Mouse (Mus musculus) heart, adult 8-10 months (tissue): ENCODE measurements around the gene Pgm1. TPM values are rescaled to one million over a fixed set of nuclear protein-coding genes. Genes with fewer than 3 reads are reported as not detected.

Source experiments
- DNase-seq: peaks from one replicate; pipeline ENCODE4 v3.0.0; 2022; ENCODE audit warnings: low spot score
- total RNA-seq, 4 experiments: library from RNA; stranded (reverse); gene quantifications; 2 replicates each; pipeline ENCODE4 v1.2.4; 2022

The Pgm1 gene
- 100 to 1,000 TPM; 215 to 256 (median 242) TPM for total RNA-seq

- peak; percentile 91 for DNase-seq
These were observed at the start of gene Pgm1 for GRCm38 (mm10) chr4:99929149-99929612. Gene Pgm1, plus strand, starts transcription at chr4:99929414.

DNA sequence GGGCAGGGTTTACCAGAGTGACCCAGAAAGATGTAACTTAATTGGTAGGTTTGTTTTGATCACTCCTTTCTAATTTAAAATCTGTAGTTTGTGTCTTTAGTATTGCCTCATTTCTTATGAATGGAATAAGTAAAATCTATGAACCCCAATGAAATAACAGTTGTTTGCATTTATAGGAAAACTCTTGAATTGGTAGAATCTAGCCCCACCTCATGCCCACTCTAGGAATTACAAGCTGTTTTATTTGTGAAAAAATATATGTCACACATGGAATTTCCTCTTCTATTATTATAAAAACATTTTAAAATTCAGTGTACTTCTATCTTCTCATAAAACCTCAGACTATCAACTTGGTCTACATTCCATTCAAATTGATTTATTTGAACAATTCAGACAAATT lies 47.3 kb upstream of the Pgm1 start:
- DNase-seq: peak; percentile 9

DNA sequence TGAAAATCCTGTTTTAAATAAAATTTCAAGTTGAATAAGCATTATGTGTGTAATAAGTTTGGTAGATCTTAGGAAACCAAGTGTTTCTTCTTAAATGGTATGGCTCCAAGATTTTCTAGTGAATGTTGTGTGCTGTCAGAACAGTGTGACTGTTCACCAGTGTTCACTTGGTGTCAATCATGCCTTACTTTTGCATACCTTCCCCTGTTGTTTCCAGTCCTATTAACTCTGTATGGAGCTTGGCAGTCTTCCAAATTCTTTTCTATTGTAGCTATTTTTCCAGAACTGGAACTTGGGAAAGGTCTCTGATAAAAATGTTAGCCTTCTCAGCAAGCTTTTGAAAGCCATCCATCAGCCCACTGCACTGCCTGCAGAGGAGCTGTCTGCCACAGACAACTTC lies 46.8 kb upstream of the Pgm1 start:
- no peak for DNase-seq

DNA sequence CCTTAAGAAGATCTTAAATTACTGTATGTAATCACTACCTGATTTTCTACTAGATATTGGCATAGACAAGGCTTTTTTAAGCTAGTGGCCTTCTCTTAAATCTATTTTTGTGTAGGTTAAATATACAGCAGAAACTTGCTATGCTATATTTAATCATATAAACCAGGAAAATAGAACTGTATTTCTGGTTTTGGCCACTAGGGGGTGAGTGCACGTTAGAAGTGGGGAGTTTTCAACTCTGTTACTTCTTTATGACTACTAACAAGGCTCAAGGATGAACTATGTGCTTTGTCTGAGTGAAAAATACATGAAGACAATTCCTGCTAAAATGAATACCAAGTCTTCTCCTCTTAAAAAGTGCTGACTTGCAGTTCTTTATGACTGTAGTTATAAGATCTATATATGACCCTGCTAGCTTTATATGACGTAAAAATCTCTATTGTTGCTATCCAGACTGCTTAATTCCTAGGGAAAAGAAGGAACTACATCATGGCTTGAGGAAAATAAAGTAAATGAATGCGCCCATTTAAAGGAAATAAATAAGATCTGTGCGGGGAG lies 15.2 kb upstream of the Pgm1 start:
- DNase-seq: no peak

GRCm38 (mm10) chr4:99926380-99926779 lies 2.8 kb upstream of the Pgm1 start:
- DNase-seq: no peak

DNA sequence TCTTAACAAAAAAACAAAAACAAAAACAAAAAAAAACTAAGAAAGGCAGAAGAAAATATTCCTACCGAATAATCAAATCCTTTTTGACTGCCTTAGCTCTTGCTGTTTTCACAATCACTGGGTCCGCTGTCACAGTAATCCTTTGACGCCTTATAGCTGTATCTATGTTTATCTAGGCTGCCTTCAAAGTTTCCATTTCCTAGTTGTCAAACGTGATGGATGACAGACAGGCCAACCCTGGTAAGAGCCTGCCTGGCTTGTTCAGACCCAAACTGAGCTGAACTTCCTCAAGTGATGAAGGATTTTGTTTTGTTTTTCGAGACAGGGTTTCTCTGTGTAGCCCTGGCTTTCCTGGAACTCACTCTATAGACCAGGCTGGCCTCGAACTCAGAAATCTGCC lies 693 bp upstream of the Pgm1 start:
- DNase-seq: no peak

GRCm38 (mm10) chr4:99929613-99930517 lies 651 bp downstream of the Pgm1 start, which contains the start of gene Itgb3bp:
Gene Itgb3bp, minus strand, starts transcription at chr4:99929813.
- peak; percentile 68 for DNase-seq

DNA sequence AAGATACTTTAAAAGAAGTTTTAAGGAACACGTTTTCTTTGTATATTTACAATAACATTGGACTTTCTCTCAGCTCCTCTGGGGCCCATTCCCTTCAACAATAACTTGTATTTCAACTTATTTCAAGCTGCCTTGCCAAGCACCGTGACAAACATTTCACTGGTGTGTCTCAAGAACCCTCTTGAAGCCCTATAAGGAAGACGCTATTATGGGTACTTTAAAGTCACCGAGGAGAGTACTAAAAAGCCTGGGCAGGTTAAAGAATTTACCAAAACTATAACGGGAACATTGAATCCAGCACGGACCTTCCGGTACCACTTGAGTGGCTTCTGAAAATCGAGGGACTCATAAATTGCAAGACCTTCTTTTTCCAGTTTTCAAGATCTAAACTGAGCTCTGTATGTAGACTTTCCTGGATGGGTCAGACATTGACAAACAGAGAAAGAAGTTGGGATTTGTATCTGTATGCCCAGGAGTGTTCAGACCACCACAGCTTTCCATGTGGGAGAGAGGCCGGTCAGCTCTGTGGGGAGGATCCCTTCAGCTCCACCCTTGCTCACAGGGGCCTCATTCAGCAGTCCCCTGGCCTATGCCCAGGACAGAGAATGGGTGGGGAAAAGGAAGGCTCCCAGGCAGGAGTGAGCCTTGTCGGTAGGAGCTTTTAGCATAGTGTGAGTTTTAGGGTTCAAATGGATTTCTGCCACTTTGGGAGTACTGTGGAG lies 1.5 kb downstream of the Pgm1 start:
- DNase-seq: no peak

GRCm38 (mm10) chr4:99931240-99931580 lies 2.0 kb downstream of the Pgm1 start:
- DNase-seq: no peak

- DNase-seq: no peak
These were observed 2.6 kb downstream of the Pgm1 start for GRCm38 (mm10) chr4:99931807-99932206.

GRCm38 (mm10) chr4:99934859-99935258 lies 5.6 kb downstream of the Pgm1 start:
- DNase-seq: no peak

DNA sequence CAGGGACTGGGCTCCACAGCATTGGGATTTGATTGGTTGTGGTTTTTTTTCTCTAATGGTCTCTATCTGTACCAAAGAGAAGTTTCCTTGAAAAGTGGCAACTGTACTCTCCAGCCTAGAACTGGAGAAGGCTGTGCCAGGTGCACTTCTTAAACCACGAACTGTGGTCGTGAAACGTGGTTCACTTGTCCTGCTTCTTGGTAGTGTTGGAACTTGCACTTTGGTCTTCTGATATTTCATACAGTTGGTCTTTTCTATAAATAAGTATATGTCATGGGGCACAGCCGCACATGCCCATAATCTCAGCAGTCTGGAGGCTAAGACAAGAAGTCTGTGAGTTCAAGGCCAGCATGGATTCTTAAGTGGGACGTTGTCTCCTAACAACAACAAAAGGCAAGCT lies 7.1 kb downstream of the Pgm1 start:
- no peak for DNase-seq

GRCm38 (mm10) chr4:99939711-99940505 lies 10.7 kb downstream of the Pgm1 start:
- DNase-seq: no peak

DNA sequence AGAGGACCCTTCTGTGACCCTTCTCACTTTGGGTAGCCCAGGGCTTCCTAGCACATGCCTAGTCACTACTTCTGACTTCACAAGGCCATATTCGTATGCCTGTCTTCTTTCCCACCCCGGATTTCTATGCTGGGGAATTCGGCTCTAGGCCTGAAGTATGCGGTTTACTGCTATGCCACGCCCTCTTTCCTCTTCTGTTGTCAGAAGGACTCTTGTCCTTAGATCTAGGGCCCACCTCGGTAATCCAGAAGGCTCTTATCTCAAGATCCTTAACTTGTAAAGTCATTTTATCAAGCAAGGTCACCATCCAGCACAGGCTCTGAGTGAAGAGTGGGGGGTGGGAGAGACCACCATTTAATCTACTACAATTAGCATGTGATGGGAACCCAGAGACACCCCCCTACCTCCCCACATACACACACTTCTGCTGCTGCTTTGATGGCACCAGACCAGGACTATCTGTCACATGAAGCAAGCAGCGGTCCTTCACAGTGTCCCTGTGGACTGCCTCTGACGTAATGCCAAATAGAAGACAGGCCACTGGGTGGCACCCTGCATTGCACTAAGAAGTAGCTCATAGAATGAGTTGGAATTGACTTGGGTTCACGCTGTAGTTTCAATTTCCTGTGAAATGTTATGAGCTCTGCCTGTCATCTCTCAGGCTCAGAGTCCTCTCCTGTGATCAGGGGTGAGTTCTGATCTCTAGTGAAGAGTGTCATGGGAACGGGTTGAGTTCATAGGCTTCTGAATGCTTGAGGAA lies 12.6 kb downstream of the Pgm1 start:
- DNase-seq: peak; percentile 46

DNA sequence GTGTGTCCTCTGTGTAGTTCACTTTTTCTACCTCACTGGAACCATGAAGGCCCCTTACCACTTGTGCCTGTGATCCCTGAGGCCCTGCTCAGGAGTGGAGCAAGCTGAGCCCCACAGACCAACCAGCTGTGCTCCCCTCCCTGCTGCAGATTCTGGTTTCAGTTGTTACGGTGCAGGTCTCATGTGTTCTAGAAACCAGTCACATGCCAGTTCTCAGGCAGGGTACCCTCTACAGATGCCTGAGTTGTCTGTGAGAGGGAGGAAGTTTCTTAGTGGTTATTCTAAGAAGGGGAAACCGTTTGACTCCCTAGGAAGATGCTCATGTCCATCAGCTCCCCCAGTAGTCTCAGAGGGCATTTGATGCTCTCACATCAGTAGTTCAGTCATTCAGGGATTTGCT lies 15.4 kb downstream of the Pgm1 start:
- no peak for DNase-seq

DNA sequence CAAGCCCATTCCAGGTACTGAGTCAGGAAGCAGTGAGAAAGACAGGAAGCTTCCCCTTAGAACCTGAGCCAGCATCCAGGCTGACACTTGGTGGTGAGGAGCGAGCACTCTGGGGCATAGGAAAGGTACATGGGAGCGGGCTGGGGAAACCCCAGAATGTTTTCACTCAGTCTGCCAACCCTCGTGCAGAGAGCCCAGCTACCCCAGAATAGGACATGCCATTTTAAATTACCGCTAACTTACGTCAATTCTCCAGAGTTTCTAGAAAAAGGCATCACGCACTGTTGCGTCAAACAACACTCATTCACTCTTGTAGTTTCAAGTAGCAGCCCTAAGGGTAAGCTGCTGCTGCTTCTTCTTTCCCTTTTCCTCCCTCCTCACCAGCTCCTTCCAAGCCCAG lies 15.8 kb downstream of the Pgm1 start:
- DNase-seq: no peak

- DNase-seq: no peak
These were observed 17.3 kb downstream of the Pgm1 start for GRCm38 (mm10) chr4:99946516-99946915.

DNA sequence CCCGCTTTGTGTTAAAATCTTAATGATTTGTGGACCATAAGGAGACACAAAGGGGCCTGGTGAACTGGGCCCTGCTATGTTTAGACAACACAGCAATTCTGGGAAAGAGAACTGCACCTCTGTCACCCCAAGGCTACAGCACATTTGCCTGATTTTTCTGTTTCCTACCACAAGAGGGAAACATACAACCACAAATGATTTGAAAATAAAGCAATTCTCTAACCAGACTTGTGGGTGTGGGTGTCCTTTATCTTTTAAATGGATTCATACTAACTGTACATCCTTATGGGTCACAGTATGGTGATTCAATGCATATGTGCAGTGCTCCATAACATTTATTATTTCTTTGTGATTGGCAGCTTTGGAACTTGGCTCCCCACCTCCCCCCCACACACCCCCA lies 18.0 kb downstream of the Pgm1 start:
- DNase-seq: no peak

GRCm38 (mm10) chr4:99947896-99948295 lies 18.7 kb downstream of the Pgm1 start:
- DNase-seq: no peak

DNA sequence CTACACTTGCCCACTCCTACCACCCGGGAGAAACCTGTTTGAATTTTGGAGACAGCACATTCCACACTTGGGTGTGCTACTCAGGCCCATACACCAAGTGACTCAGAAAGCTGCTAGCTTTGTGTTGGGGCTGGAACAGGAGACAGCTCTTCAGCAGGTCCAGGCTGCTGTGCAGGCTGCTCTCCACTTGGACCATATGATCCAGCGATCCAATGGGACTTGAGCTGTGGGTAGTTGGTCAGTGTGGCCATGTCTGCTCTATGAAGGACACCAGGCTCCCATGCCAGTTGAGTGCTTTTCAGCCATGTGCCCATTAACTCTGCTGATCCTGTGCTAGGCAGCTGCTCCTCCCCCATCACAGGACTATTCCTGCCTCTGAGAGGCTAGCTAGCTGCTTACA lies 24.7 kb downstream of the Pgm1 start:
- DNase-seq: no peak

GRCm38 (mm10) chr4:99955396-99955795 lies 26.2 kb downstream of the Pgm1 start:
- DNase-seq: no peak
